Mouse (Mus musculus) fat pad, adult 2 months (tissue): ENCODE measurements around the gene Grhpr.
A peak's percentile ranks its signal among the peaks of the same experiment; 100 is the strongest.
"Not testable (repeated sequence)": the region's sequence is repeated elsewhere in the genome, so short reads cannot be mapped to it uniquely, and the experiment has no call there.

Experiments used
- DNase-seq: peaks from one replicate; pipeline ENCODE4 v3.0.0-alpha.2; 2011; ENCODE audit warnings: low read depth, low spot score; ENCODE audit errors: extremely low read depth

The Grhpr gene

GRCm38 (mm10) chr4:44981280-44981973, at the start of gene Grhpr:
Gene Grhpr, plus strand, starts transcription at chr4:44981395.
- no peak for DNase-seq

GRCm38 (mm10) chr4:44931732-44932131, 49.5 kb upstream of the Grhpr start:
- no peak for DNase-seq

- no peak for DNase-seq
These were observed 42.5 kb upstream of the Grhpr start for GRCm38 (mm10) chr4:44938359-44939340.

- no peak for DNase-seq
These were observed 41.5 kb upstream of the Grhpr start for GRCm38 (mm10) chr4:44939576-44940249.

- no peak for DNase-seq
These were observed 40.9 kb upstream of the Grhpr start for GRCm38 (mm10) chr4:44940286-44940685.

- DNase-seq: no peak
These were observed 39.0 kb upstream of the Grhpr start for GRCm38 (mm10) chr4:44942237-44942636.

GRCm38 (mm10) chr4:44943480-44943879, 37.7 kb upstream of the Grhpr start:
- DNase-seq: no peak

GRCm38 (mm10) chr4:44944426-44945075, 36.6 kb upstream of the Grhpr start:
- DNase-seq: no peak

GRCm38 (mm10) chr4:44946126-44946525, 35.1 kb upstream of the Grhpr start:
- not testable (repeated sequence) for DNase-seq

GRCm38 (mm10) chr4:44947464-44947863, 33.7 kb upstream of the Grhpr start:
- no peak for DNase-seq

- no peak for DNase-seq
These were observed 32.9 kb upstream of the Grhpr start for GRCm38 (mm10) chr4:44948314-44948713.

- no peak for DNase-seq
These were observed 28.2 kb upstream of the Grhpr start for GRCm38 (mm10) chr4:44953041-44953440.

GRCm38 (mm10) chr4:44958776-44959175, 22.4 kb upstream of the Grhpr start:
- no peak for DNase-seq

- no peak for DNase-seq
These were observed 22.0 kb upstream of the Grhpr start for GRCm38 (mm10) chr4:44959220-44959619.

- DNase-seq: no peak
These were observed 18.0 kb upstream of the Grhpr start for GRCm38 (mm10) chr4:44963156-44963555.

GRCm38 (mm10) chr4:44965175-44965574, 16.0 kb upstream of the Grhpr start:
- no peak for DNase-seq

- no peak for DNase-seq
These were observed 15.5 kb upstream of the Grhpr start for GRCm38 (mm10) chr4:44965736-44966135.

- DNase-seq: no peak
These were observed 13.8 kb upstream of the Grhpr start for GRCm38 (mm10) chr4:44967402-44967801.

- DNase-seq: no peak
These were observed 11.1 kb upstream of the Grhpr start for GRCm38 (mm10) chr4:44970056-44970455.

GRCm38 (mm10) chr4:44970612-44971110, 10.5 kb upstream of the Grhpr start:
- DNase-seq: no peak

GRCm38 (mm10) chr4:44973450-44973849, 7.7 kb upstream of the Grhpr start:
- peak; percentile 36 for DNase-seq
